Mouse (Mus musculus): Measurements from ENCODE around the gene Col16a1. TPM values are rescaled to one million over a fixed set of nuclear protein-coding genes. Genes with fewer than 3 reads are reported as not detected.

The Col16a1 gene
- polyA plus RNA-seq (2016; fragmentation: Nextera tagmentation; extraction: Ambion mirVana): 4.7 and 7.2 TPM in 2 replicates

DNA sequence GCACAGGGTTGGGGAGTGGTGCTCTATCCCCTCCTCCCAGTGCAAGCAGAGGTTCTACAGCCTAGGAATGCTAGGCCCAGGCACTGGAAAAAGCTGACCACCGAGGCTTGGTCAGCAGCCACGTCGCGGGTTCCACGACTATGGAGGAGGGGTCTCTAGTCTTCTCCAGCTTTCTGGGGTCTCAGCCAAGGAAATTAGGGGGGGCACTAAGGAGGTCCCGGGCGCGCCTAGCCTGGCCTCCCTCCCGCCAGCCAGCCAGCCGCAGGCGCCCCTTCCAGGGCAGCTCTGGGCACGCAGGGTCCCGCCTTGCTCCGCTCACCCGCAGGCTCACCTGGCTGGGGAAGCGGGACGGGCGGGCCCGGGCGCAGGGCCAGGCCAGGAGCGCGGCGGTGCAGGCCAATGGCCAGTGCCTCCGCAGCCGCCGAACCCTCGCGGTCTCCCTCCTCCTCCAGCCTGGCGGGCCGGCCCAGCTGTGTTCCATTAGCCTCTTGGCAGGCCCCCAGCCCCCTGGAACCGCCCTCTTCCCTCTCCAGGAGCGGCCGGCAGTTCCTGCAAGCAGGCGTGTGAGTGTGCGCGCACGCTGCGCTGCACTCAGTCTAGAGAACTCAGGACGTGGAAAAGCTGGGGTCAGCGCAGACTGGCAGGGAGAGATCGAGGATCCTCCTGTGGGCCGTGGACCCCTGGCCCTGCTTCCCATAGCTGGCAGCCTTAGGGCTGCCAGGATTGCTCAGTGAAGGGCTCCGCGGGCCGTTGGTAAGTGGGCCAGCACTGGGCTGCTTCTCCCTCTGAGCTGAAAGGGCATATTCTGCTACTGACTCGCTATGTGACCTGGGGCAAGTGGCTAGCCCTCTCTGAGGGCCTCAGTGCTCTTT is at the start of gene Col16a1:
Col16a1 (plus strand) TSS at position 510 of the 872 bp plus-strand sequence.
- Histone ChIP-seq H3K4me3 (peak within 1 kb of the TSS; percentile 60), H3K27ac (replicated peaks) (peak within 1 kb of the TSS; percentile 94), H3K27me3 (replicated peaks; ENCODE audit: low read depth, poor library complexity, severe bottlenecking) (peaks cover 38% of the 10 kb centered on the region), H3K9me3 (no peaks in the 10 kb centered on the region), H3K36me3 (replicated peaks) (no peaks in the 10 kb centered on the region), H3K4me1 (peaks cover 58% of the 10 kb centered on the region)
- DNase-seq (ENCODE audit: low spot score): peak; percentile 95
- 2% methylated on average over 46 of the region's 46 CpGs for WGBS

DNA sequence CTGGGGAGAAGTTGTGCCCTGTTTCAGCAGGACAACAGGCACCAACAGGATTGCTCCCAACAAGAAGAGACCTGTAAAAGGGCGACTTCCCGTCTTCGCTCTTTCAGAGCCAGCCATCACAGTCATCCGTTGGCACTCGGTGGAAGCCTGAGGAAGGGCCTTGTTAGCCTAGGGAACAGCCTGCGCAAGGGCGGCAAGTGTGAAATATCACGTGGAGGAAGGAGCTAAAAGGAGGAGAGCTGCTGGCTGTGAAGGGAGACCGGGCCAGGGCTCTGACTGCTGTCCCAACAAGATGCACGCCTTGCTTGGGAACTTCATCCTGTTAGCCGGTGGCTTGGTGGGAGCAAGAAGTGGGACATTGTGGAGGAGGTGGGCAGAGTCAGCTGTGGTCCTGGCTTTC is 49.5 kb upstream of the Col16a1 start:
- no peak for DNase-seq (ENCODE audit: low spot score)
- H3K27ac ChIP-seq (replicated peaks): no peak overlapping the region; the same call in 1 of the 2 replicates
- H3K27me3 ChIP-seq (replicated peaks; ENCODE audit: low read depth, poor library complexity, severe bottlenecking): peaks cover 68% of the 10 kb centered on the region
- H3K4me1 ChIP-seq: peaks cover 20% of the 10 kb centered on the region
- H3K9me3 ChIP-seq: no peaks in the 10 kb centered on the region
- WGBS: 73% methylated on average over 11 of the region's 11 CpGs
- H3K4me3 ChIP-seq: no peak overlapping the region
- no peaks in the 10 kb centered on the region for H3K36me3 ChIP-seq (replicated peaks)

DNA sequence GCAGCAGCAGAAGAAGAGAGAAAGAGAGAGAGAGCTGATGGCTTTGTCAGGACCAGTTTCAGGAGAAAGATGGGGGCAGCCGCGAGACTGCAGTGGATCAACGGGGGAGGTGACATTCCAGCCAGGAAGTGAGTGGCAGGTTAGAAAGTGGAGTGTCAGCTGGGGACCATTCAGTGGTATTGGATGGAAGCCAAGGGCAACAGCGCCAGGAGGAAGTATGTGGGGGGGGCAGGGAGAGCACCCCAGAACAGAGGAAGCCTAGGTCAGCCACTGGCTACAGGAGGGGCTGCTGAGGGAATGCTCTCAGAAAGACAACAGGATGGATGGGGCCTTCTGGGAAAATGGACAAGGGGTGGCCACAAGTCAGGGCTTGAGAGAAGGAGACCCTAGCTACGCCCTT is 45.9 kb upstream of the Col16a1 start:
- Histone ChIP-seq H3K9me3 (no peaks in the 10 kb centered on the region), H3K27me3 (replicated peaks; ENCODE audit: low read depth, poor library complexity, severe bottlenecking) (peaks cover 69% of the 10 kb centered on the region), H3K4me1 (peaks cover 25% of the 10 kb centered on the region), H3K36me3 (replicated peaks) (no peaks in the 10 kb centered on the region), H3K27ac (replicated peaks) (no peak overlapping the region), H3K4me3 (no peak overlapping the region)
- no peak for DNase-seq (ENCODE audit: low spot score)
- 63% methylated on average over 5 of the region's 5 CpGs for WGBS

DNA sequence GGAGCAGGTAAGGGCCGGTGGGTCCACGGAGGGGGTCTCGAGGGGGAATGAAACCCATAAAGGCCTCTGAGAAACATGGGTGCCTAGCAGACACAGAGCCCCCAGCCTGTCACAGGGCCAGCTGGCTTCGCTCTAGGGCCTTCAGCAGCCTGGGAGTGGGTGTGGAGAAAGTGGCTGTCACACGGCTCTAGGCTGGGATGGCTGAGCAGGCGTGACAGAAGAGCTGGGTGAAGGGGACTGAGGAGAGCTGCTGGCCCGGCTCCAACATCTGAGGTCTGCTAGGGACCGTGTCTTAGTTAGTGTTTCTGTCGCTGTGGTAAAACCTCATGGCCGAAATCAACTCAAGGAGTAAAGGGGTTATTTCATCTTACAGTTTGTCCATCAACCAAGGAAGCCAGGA is 45.5 kb upstream of the Col16a1 start:
- no peaks in the 10 kb centered on the region for H3K9me3 ChIP-seq
- H3K27ac ChIP-seq (replicated peaks): no peak overlapping the region
- DNase-seq (ENCODE audit: low spot score): no peak
- peaks cover 69% of the 10 kb centered on the region for H3K27me3 ChIP-seq (replicated peaks; ENCODE audit: low read depth, poor library complexity, severe bottlenecking)
- WGBS: 81% methylated on average over 10 of the region's 10 CpGs
- no peak overlapping the region for H3K4me3 ChIP-seq
- H3K4me1 ChIP-seq: peaks cover 29% of the 10 kb centered on the region
- H3K36me3 ChIP-seq (replicated peaks): no peaks in the 10 kb centered on the region

DNA sequence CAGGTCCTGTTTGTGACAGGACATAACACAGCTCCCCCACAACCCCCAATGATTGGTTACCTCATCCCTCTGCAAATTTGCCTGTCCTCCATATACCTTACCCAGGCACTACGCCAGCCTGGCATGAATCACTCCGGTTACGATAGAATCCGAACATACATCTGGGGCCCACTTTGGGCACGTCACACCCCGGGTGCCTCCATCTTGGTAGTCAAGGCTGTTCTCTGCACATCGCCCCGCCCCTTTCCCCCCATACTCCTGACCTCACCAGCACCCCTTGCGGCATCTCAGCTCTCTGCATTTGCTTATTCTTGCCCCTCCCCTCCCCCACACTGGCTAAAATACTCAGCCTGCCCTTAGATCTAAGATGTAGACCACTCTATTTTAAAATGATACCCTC is 42.0 kb upstream of the Col16a1 start:
- Histone ChIP-seq H3K36me3 (replicated peaks) (no peaks in the 10 kb centered on the region), H3K9me3 (no peaks in the 10 kb centered on the region), H3K4me3 (no peak overlapping the region), H3K27me3 (replicated peaks; ENCODE audit: low read depth, poor library complexity, severe bottlenecking) (peaks cover 76% of the 10 kb centered on the region), H3K27ac (replicated peaks) (no peak overlapping the region), H3K4me1 (peaks cover 31% of the 10 kb centered on the region)
- WGBS: 57% methylated on average over 9 of the region's 9 CpGs
- peak; percentile 43 for DNase-seq (ENCODE audit: low spot score)

DNA sequence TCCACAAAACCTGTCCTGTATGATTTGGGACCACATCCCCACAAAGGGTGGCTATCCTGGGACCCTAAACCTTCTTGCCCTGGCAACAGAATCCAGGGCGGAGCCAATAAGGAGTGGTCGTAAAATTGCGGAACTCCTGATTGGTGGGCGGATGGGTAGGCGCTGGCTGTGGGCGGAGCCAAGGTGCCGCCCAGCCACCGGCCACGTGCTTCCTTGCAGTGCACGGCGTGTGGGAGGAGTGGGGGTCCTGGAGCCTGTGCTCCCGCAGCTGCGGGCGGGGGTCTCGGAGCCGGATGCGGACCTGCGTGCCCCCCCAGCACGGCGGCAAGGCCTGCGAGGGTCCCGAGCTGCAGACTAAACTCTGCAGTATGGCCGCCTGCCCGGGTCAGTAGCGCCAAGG is 41.1 kb upstream of the Col16a1 start:
- Histone ChIP-seq H3K9me3 (no peaks in the 10 kb centered on the region), H3K36me3 (replicated peaks) (no peaks in the 10 kb centered on the region), H3K27ac (replicated peaks) (peak overlapping the region; percentile 60), H3K27me3 (replicated peaks; ENCODE audit: low read depth, poor library complexity, severe bottlenecking) (peaks cover 78% of the 10 kb centered on the region), H3K4me3 (peak overlapping the region; percentile 56), H3K4me1 (peaks cover 28% of the 10 kb centered on the region)
- WGBS: 16% methylated on average over 25 of the region's 25 CpGs
- DNase-seq (ENCODE audit: low spot score): peak; percentile 65

DNA sequence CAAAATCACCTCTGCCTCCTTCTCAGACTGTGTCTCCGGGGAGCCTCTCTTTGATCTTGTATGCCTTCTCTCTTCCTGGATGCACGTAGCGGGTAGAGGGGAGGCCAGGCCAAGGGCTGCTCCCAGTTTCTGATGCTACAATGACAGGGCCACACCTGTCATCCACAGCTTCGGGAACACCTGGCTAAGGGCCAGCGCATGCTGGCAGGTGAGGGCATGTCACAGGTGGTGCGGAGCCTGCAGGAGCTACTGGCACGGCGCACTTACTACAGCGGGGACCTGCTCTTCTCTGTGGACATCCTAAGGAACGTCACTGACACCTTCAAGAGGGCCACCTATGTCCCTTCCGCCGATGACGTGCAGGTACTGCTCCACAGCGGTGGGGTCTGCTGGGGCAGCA is 38.6 kb upstream of the Col16a1 start:
- DNase-seq (ENCODE audit: low spot score): no peak
- Histone ChIP-seq H3K36me3 (replicated peaks) (no peaks in the 10 kb centered on the region), H3K27me3 (replicated peaks; ENCODE audit: low read depth, poor library complexity, severe bottlenecking) (peaks cover 95% of the 10 kb centered on the region), H3K4me1 (peaks cover 31% of the 10 kb centered on the region), H3K27ac (replicated peaks) (no peak overlapping the region), H3K9me3 (no peaks in the 10 kb centered on the region), H3K4me3 (no peak overlapping the region)
- WGBS: 76% methylated on average over 14 of the region's 14 CpGs

DNA sequence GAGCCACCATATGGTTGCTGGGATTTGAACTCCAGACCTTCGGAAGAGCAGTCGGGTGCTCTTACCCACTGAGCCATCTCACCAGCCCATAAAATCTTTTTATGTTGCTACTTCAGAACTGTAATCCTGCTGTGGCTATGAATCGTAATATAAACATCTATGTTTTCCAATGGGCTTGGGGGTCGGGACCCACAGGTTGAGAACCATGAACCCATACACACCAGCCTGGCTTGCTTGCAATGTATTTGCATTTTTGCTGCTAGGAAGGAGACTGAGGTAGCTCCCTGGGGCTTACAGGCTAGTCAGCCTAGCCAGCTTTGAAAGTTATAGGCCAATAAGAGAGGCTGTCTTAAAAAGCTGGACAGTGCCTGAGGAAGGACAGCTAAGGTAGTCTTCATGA is 36.9 kb upstream of the Col16a1 start:
- Histone ChIP-seq H3K27me3 (replicated peaks; ENCODE audit: low read depth, poor library complexity, severe bottlenecking) (peaks cover 95% of the 10 kb centered on the region), H3K27ac (replicated peaks) (no peak overlapping the region), H3K4me3 (no peak overlapping the region), H3K9me3 (no peaks in the 10 kb centered on the region), H3K4me1 (peaks cover 45% of the 10 kb centered on the region), H3K36me3 (replicated peaks) (no peaks in the 10 kb centered on the region)
- no peak for DNase-seq (ENCODE audit: low spot score)
- 89% methylated on average over 4 of the region's 4 CpGs for WGBS

DNA sequence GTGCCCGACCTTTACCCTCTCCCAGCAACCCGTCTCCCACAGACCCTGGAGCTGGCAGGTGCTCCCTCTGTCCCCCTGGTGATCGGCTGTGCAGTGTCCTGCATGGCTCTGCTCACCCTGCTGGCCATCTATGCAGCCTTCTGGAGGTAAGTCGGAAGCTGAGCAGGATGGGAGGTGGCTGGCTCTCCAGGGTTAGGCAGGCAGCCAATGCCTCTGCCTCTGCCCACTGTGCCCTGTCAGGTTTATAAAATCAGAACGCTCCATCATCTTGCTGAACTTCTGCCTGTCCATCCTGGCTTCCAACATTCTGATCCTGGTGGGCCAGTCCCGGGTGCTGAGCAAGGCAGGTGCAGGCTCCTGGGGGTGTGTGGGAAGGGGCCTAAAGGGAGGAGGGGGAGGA is 35.4 kb upstream of the Col16a1 start:
- H3K4me3 ChIP-seq: no peak overlapping the region
- peaks cover 95% of the 10 kb centered on the region for H3K27me3 ChIP-seq (replicated peaks; ENCODE audit: low read depth, poor library complexity, severe bottlenecking)
- 83% methylated on average over 6 of the region's 6 CpGs for WGBS
- no peak for DNase-seq (ENCODE audit: low spot score)
- H3K9me3 ChIP-seq: no peaks in the 10 kb centered on the region
- peaks cover 49% of the 10 kb centered on the region for H3K4me1 ChIP-seq
- H3K36me3 ChIP-seq (replicated peaks): no peaks in the 10 kb centered on the region
- no peak overlapping the region for H3K27ac ChIP-seq (replicated peaks)

DNA sequence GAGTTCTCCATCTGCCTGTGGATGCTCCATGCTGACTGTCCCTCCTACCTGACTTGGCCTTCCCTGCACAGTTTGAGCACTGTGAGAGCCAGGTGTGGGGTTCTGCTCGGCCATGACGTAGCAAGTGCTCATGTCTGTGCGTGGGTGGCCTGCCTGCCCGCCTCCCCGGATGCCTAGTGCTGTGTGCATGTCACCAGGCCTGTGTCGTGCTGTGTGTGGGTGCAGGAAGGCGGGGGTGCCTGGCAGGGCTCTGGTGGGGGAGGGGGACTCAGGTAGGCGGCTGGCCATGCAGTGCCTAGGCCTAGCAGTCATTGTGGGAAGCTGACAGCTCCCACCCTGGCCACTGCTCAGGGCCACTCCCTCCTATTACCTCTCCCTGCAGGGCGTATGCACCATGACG is 34.5 kb upstream of the Col16a1 start:
- no peaks in the 10 kb centered on the region for H3K36me3 ChIP-seq (replicated peaks)
- H3K9me3 ChIP-seq: no peaks in the 10 kb centered on the region
- 64% methylated on average over 10 of the region's 10 CpGs for WGBS
- peaks cover 92% of the 10 kb centered on the region for H3K27me3 ChIP-seq (replicated peaks; ENCODE audit: low read depth, poor library complexity, severe bottlenecking)
- peaks cover 46% of the 10 kb centered on the region for H3K4me1 ChIP-seq
- no peak for DNase-seq (ENCODE audit: low spot score)
- no peak overlapping the region for H3K27ac ChIP-seq (replicated peaks)
- H3K4me3 ChIP-seq: no peak overlapping the region

DNA sequence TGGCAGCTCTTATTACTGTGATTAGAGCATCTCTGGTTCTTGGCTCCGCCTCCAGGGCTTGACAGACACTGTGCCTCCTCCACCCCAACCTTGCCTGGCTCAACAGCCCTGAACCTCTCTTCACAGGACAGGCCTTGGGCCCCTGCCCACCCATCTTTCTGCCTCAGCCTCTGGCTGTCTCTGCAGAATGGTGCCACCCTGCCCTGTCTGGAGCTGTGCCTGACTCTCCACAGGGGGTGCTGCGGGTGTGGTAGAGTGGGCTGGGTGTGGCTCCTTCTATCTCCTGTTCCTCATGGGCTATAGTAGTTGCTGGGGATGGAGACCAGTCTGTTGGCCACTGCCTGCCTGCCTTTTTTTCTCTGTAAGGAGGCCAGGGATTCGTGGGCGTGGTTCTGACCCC is 31.6 kb upstream of the Col16a1 start:
- peaks cover 41% of the 10 kb centered on the region for H3K4me1 ChIP-seq
- no peak overlapping the region for H3K27ac ChIP-seq (replicated peaks)
- H3K9me3 ChIP-seq: no peaks in the 10 kb centered on the region
- H3K36me3 ChIP-seq (replicated peaks): no peaks in the 10 kb centered on the region
- H3K27me3 ChIP-seq (replicated peaks; ENCODE audit: low read depth, poor library complexity, severe bottlenecking): peaks cover 80% of the 10 kb centered on the region
- WGBS: 63% methylated on average over 4 of the region's 4 CpGs
- no peak overlapping the region for H3K4me3 ChIP-seq
- DNase-seq (ENCODE audit: low spot score): no peak

DNA sequence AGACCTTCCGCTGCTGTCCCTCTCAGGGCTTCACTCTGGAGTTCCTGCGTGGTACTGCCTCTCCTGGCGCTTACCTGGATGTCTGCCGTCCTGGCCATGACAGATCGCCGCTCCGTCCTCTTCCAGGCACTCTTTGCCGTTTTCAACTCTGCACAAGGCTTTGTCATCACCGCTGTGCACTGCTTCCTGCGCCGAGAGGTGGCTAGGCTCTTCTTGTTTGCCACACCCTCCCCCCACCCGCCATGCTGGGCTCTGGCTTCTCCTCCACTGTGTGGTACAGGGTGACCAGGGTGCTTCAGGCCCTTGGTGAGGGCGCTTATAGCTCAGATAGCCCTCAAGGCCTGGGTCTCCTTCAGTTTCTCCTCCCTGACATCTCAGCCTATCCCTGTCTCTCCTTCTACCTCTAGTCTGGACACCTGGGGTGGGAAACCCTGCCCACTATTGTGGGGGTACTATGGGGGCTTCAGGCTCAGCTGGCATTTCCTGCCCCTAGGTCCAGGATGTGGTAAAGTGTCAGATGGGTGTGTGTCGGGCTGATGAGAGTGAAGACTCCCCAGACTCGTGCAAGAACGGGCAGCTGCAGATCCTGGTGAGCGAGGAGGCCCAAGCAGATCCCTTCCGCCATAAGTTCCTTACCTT is 30.5 kb upstream of the Col16a1 start:
- no peaks in the 10 kb centered on the region for H3K36me3 ChIP-seq (replicated peaks)
- WGBS: 67% methylated on average over 18 of the region's 18 CpGs
- H3K27ac ChIP-seq (replicated peaks): no peak overlapping the region
- H3K4me3 ChIP-seq: no peak overlapping the region
- no peak for DNase-seq (ENCODE audit: low spot score)
- peaks cover 46% of the 10 kb centered on the region for H3K4me1 ChIP-seq
- peaks cover 68% of the 10 kb centered on the region for H3K27me3 ChIP-seq (replicated peaks; ENCODE audit: low read depth, poor library complexity, severe bottlenecking)
- no peaks in the 10 kb centered on the region for H3K9me3 ChIP-seq

DNA sequence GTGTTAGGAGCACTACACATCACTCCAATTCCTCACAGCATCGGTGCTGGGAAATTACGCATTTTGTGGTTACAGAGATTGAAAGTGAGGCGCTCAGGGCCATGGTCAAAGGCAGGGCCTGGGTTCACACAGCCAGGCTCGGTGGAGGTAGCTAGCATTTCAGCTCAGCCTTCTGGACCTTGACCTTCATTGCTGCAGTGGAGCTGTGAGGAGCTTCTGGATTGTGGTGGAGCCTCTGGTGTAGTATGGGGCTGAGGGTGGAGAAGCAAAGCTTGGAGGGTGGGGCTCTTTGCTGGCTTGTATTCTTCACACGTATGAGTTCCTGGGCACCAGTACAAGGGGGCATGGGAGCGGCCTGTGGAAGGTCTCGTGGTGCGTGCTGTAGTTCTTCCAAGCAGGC is 24.7 kb upstream of the Col16a1 start:
- Histone ChIP-seq H3K4me3 (no peak overlapping the region), H3K27me3 (replicated peaks; ENCODE audit: low read depth, poor library complexity, severe bottlenecking) (peaks cover 25% of the 10 kb centered on the region; the same call in 1 of the 2 replicates), H3K27ac (replicated peaks) (no peak overlapping the region), H3K4me1 (peaks cover 15% of the 10 kb centered on the region), H3K9me3 (no peaks in the 10 kb centered on the region), H3K36me3 (replicated peaks) (no peaks in the 10 kb centered on the region)
- no peak for DNase-seq (ENCODE audit: low spot score)
- WGBS: 90% methylated on average over 8 of the region's 8 CpGs

Data from embryonic facial prominence, embryonic 10.5 days (tissue).